Mouse (Mus musculus) stomach, embryonic 15.5 days (tissue): ENCODE measurements around the gene Emilin1. TPM values are rescaled to one million over a fixed set of nuclear protein-coding genes. Genes with fewer than 3 reads are reported as not detected.
A peak's percentile ranks its signal among the peaks of the same experiment; 100 is the strongest.

Source experiments
- ATAC-seq: fragments of 200-750 bp; cut with Nextera tagmentation; 2 replicates; pipeline ENCODE4 v1.8.0; 2017; ENCODE audit warnings: low read depth, moderate number of reproducible peaks, moderate TSS enrichment; ENCODE audit not compliant: insufficient read depth, low FRiP score
- H3K27ac ChIP-seq: fragments of 300-500 bp; sonication (generic); 2 replicates; pipeline ENCODE4 v1.5.1; 2015; ENCODE audit warnings: mild to moderate bottlenecking, inconsistent platforms
- H3K27me3 ChIP-seq: fragments of 300-500 bp; sonication (generic); replicated peaks from 2 replicates; pipeline ENCODE4 v1.6.1; 2015; ENCODE audit warnings: inconsistent platforms
- H3K36me3 ChIP-seq: fragments of 300-500 bp; sonication (generic); 2 replicates; pipeline ENCODE4 v1.6.1; 2015; ENCODE audit warnings: inconsistent platforms
- H3K4me1 ChIP-seq: fragments of 300-500 bp; sonication (generic); 2 replicates; pipeline ENCODE4 v1.6.1; 2015; ENCODE audit warnings: inconsistent platforms
- H3K4me2 ChIP-seq: fragments of 300-500 bp; sonication (generic); 2 replicates; pipeline ENCODE4 v1.6.1; 2015; ENCODE audit warnings: mild to moderate bottlenecking, inconsistent platforms
- H3K4me3 ChIP-seq: fragments of 300-500 bp; sonication (generic); replicated peaks from 2 replicates; pipeline ENCODE4 v1.5.1; 2015; ENCODE audit warnings: inconsistent platforms
- H3K9ac ChIP-seq: fragments of 300-500 bp; sonication (generic); 2 replicates; pipeline ENCODE4 v1.6.1; 2015; ENCODE audit warnings: inconsistent platforms
- H3K9me3 ChIP-seq: fragments of 300-500 bp; sonication (generic); 2 replicates; pipeline ENCODE4 v1.6.1; 2016; ENCODE audit warnings: inconsistent platforms
- WGBS: fragments of 180-500 bp; shearing (Covaris S2); methylation state at CpG from one replicate; pipeline ENCODE4 v1.1.7; 2015; 5-methylcytosine and 5-hydroxymethylcytosine counted together
- polyA plus RNA-seq: library from polyadenylated mRNA; unstranded; fragments of >200 nt; fragmentation: Nextera tagmentation; extraction: Ambion mirVana; gene quantifications from 2 replicates; pipeline ENCODE4 v1.2.1, GENCODE M21; 2015

Emilin1 gene
- polyA plus RNA-seq, 1 experiment from 2014 or later, result 252 TPM

- 23% methylated on average over 13 of the region's 13 CpGs for WGBS
- Histone ChIP-seq H3K27me3 (no peaks in the 10 kb centered on the region), H3K9ac (peak overlapping the region; percentile 45; the same call in 1 of the 2 replicates), H3K4me3 (peak overlapping the region; percentile 66), H3K4me1 (peaks cover 51% of the 10 kb centered on the region), H3K36me3 (peaks cover 16% of the 10 kb centered on the region; the same call in 1 of the 2 replicates), H3K27ac (peak overlapping the region; percentile 99), H3K9me3 (no peaks in the 10 kb centered on the region), H3K4me2 (peak overlapping the region; percentile 89)
- ATAC-seq, result peak; percentile 57
Measured at GRCm38 (mm10) chr5:30908426-30909299, 4.5 kb upstream of the Emilin1 start.

- Histone ChIP-seq H3K4me1 (peaks cover 51% of the 10 kb centered on the region), H3K4me3 (no peak overlapping the region), H3K27me3 (no peaks in the 10 kb centered on the region), H3K27ac (peak overlapping the region; percentile 99), H3K9me3 (no peaks in the 10 kb centered on the region), H3K36me3 (peaks cover 11% of the 10 kb centered on the region; the same call in 1 of the 2 replicates), H3K4me2 (peak overlapping the region; percentile 89; the same call in 1 of the 2 replicates), H3K9ac (no peak overlapping the region)
- 23% methylated on average over 7 of the region's 7 CpGs for WGBS
- no peak for ATAC-seq
Measured at GRCm38 (mm10) chr5:30909300-30909659, 3.9 kb upstream of the Emilin1 start.

GRCm38 (mm10) chr5:30909863-30910262 is 3.3 kb upstream of the Emilin1 start:
- no peak overlapping the region for H3K4me3 ChIP-seq
- H3K4me2 ChIP-seq, result no peak overlapping the region
- peaks cover 51% of the 10 kb centered on the region for H3K4me1 ChIP-seq
- H3K36me3 ChIP-seq, result peaks cover 6% of the 10 kb centered on the region; the same call in 1 of the 2 replicates
- H3K27me3 ChIP-seq, result no peaks in the 10 kb centered on the region
- 76% methylated on average over 7 of the region's 7 CpGs for WGBS
- peak overlapping the region; percentile 99 for H3K27ac ChIP-seq
- no peak overlapping the region for H3K9ac ChIP-seq
- no peak for ATAC-seq
- H3K9me3 ChIP-seq, result no peaks in the 10 kb centered on the region

- peak overlapping the region; percentile 68; the same call in 1 of the 2 replicates for H3K27ac ChIP-seq
- H3K4me1 ChIP-seq, result peaks cover 51% of the 10 kb centered on the region
- no peaks in the 10 kb centered on the region for H3K36me3 ChIP-seq
- no peak overlapping the region for H3K9ac ChIP-seq
- no peak for ATAC-seq
- no peaks in the 10 kb centered on the region for H3K27me3 ChIP-seq
- H3K9me3 ChIP-seq, result no peaks in the 10 kb centered on the region
- H3K4me2 ChIP-seq, result no peak overlapping the region
- H3K4me3 ChIP-seq, result no peak overlapping the region
Measured at GRCm38 (mm10) chr5:30910481-30910880, 2.7 kb upstream of the Emilin1 start.

GRCm38 (mm10) chr5:30912156-30912555 is 1.0 kb upstream of the Emilin1 start:
- Histone ChIP-seq H3K4me1 (peaks cover 55% of the 10 kb centered on the region), H3K36me3 (0 out of 2 replicates have a peak, but pooled peaks cover 4% of the 10 kb centered on the region), H3K4me3 (no peak overlapping the region), H3K9ac (no peak overlapping the region), H3K27ac (peak overlapping the region; percentile 95), H3K27me3 (no peaks in the 10 kb centered on the region), H3K4me2 (no peak overlapping the region), H3K9me3 (no peaks in the 10 kb centered on the region)
- no peak for ATAC-seq
- 48% methylated on average over 5 of the region's 5 CpGs for WGBS

- peak overlapping the region; percentile 53 for H3K4me3 ChIP-seq
- peak overlapping the region; percentile 95 for H3K27ac ChIP-seq
- H3K36me3 ChIP-seq, result peaks cover 22% of the 10 kb centered on the region
- H3K27me3 ChIP-seq, result no peaks in the 10 kb centered on the region
- peak overlapping the region; percentile 81 for H3K4me2 ChIP-seq
- peaks cover 64% of the 10 kb centered on the region for H3K4me1 ChIP-seq
- WGBS, result 32% methylated on average over 7 of the region's 7 CpGs
- peak overlapping the region; percentile 61 for H3K9ac ChIP-seq
- no peaks in the 10 kb centered on the region for H3K9me3 ChIP-seq
- ATAC-seq, result no peak
Measured at GRCm38 (mm10) chr5:30914101-30914635, 966 bp downstream of the Emilin1 start.

- H3K27ac ChIP-seq, result peak overlapping the region; percentile 95
- H3K27me3 ChIP-seq, result no peaks in the 10 kb centered on the region
- H3K4me1 ChIP-seq, result peaks cover 60% of the 10 kb centered on the region
- peak overlapping the region; percentile 81 for H3K4me2 ChIP-seq
- ATAC-seq, result no peak
- H3K9ac ChIP-seq, result peak overlapping the region; percentile 61
- peaks cover 27% of the 10 kb centered on the region for H3K36me3 ChIP-seq
- 28% methylated on average over 6 of the region's 6 CpGs for WGBS
- peak overlapping the region; percentile 53 for H3K4me3 ChIP-seq
- H3K9me3 ChIP-seq, result no peaks in the 10 kb centered on the region
Measured at GRCm38 (mm10) chr5:30914849-30915248, 1.6 kb downstream of the Emilin1 start.

- Histone ChIP-seq H3K4me3 (peak overlapping the region; percentile 53), H3K4me1 (peaks cover 64% of the 10 kb centered on the region), H3K27ac (peak overlapping the region; percentile 95), H3K9me3 (no peaks in the 10 kb centered on the region), H3K27me3 (no peaks in the 10 kb centered on the region), H3K36me3 (peaks cover 31% of the 10 kb centered on the region), H3K9ac (peak overlapping the region; percentile 61), H3K4me2 (peak overlapping the region; percentile 81)
- WGBS, result 43% methylated on average over 9 of the region's 9 CpGs
- ATAC-seq, result no peak
Measured at GRCm38 (mm10) chr5:30915456-30915855, 2.3 kb downstream of the Emilin1 start.

GRCm38 (mm10) chr5:30915974-30916433 is 2.8 kb downstream of the Emilin1 start:
- WGBS, result 3% methylated on average over 7 of the region's 7 CpGs
- H3K9ac ChIP-seq, result no peak overlapping the region

GRCm38 (mm10) chr5:30916841-30917240 is 3.6 kb downstream of the Emilin1 start:
- H3K27me3 ChIP-seq, result no peaks in the 10 kb centered on the region
- peaks cover 65% of the 10 kb centered on the region for H3K4me1 ChIP-seq
- H3K4me2 ChIP-seq, result no peak overlapping the region
- no peaks in the 10 kb centered on the region for H3K9me3 ChIP-seq
- 92% methylated on average over 9 of the region's 9 CpGs for WGBS
- H3K27ac ChIP-seq, result no peak overlapping the region; the same call in 1 of the 2 replicates
- peaks cover 36% of the 10 kb centered on the region for H3K36me3 ChIP-seq
- no peak for ATAC-seq
- no peak overlapping the region for H3K9ac ChIP-seq
- H3K4me3 ChIP-seq, result no peak overlapping the region

More at GRCm38 (mm10) chr5:30915974-30916433, 2.8 kb downstream of the Emilin1 start:
- H3K36me3 ChIP-seq, result peaks cover 36% of the 10 kb centered on the region
- H3K27ac ChIP-seq, result peak overlapping the region; percentile 59; the same call in 1 of the 2 replicates
- H3K4me1 ChIP-seq, result peaks cover 63% of the 10 kb centered on the region
- H3K4me3 ChIP-seq, result peak overlapping the region; percentile 53
- peak; percentile 61 for ATAC-seq
- no peaks in the 10 kb centered on the region for H3K27me3 ChIP-seq
- peak overlapping the region; percentile 81 for H3K4me2 ChIP-seq
- H3K9me3 ChIP-seq, result no peaks in the 10 kb centered on the region

- Histone ChIP-seq H3K4me2 (no peak overlapping the region), H3K9ac (no peak overlapping the region), H3K27me3 (no peaks in the 10 kb centered on the region), H3K9me3 (no peaks in the 10 kb centered on the region), H3K4me3 (no peak overlapping the region), H3K4me1 (peaks cover 64% of the 10 kb centered on the region), H3K27ac (no peak overlapping the region), H3K36me3 (peaks cover 36% of the 10 kb centered on the region)
- WGBS, result 87% methylated on average over 11 of the region's 11 CpGs
- ATAC-seq, result no peak
Measured at GRCm38 (mm10) chr5:30917348-30917747, 4.1 kb downstream of the Emilin1 start.
